Mouse (Mus musculus) lung, embryonic 15.5 days (tissue): Measurements from ENCODE around the gene Ppp1r32. TPM values are rescaled to one million over a fixed set of nuclear protein-coding genes. Genes with fewer than 3 reads are reported as not detected.

ENCODE experiments used
- ATAC-seq: fragments of 200-750 bp; cut with Nextera tagmentation; 2 replicates; pipeline ENCODE4 v1.8.0; 2017; ENCODE audit warnings: moderate number of reproducible peaks, borderline replicate concordance; ENCODE audit not compliant: low FRiP score, low TSS enrichment; ENCODE audit errors: extremely low read depth
- H3K27ac ChIP-seq: fragments of 300-500 bp; sonication (generic); 2 replicates; pipeline ENCODE4 v1.5.1; 2015; ENCODE audit warnings: moderate library complexity, mild to moderate bottlenecking, inconsistent platforms
- H3K27me3 ChIP-seq: fragments of 300-500 bp; sonication (generic); 2 replicates; pipeline ENCODE4 v1.6.1; 2015; ENCODE audit warnings: inconsistent platforms
- H3K36me3 ChIP-seq: fragments of 300-500 bp; sonication (generic); 2 replicates; pipeline ENCODE4 v1.6.1; 2015; ENCODE audit warnings: inconsistent platforms
- H3K4me1 ChIP-seq: fragments of 300-500 bp; sonication (generic); 2 replicates; pipeline ENCODE4 v1.6.1; 2015; ENCODE audit warnings: inconsistent platforms
- H3K4me2 ChIP-seq: fragments of 300-500 bp; sonication (generic); 2 replicates; pipeline ENCODE4 v1.6.1; 2015; ENCODE audit warnings: inconsistent platforms, mild to moderate bottlenecking, moderate library complexity
- H3K4me3 ChIP-seq: fragments of 300-500 bp; sonication (generic); 2 replicates; pipeline ENCODE4 v1.5.1; 2015; ENCODE audit warnings: mild to moderate bottlenecking, inconsistent platforms
- H3K9ac ChIP-seq: fragments of 300-500 bp; sonication (generic); 2 replicates; pipeline ENCODE4 v1.6.1; 2015; ENCODE audit warnings: inconsistent platforms
- H3K9me3 ChIP-seq: fragments of 300-500 bp; sonication (generic); 2 replicates; pipeline ENCODE4 v1.6.1; 2016; ENCODE audit warnings: inconsistent platforms
- WGBS: fragments of 180-500 bp; shearing (Covaris S2); methylation state at CpG from one replicate; pipeline ENCODE4 v1.1.7; 2015; 5-methylcytosine and 5-hydroxymethylcytosine counted together
- polyA plus RNA-seq: library from polyadenylated mRNA; unstranded; fragments of >200 nt; fragmentation: Nextera tagmentation; extraction: Ambion mirVana; gene quantifications from 2 replicates; pipeline ENCODE4 v1.2.1, GENCODE M21; 2015

The Ppp1r32 gene
- polyA plus RNA-seq, 1 experiment from 2014 or later: 0.87 TPM

GRCm38 (mm10) chr19:10497512-10498160 lies 14.9 kb upstream of the Ppp1r32 start:
- no peaks in the 10 kb centered on the region for H3K27me3 ChIP-seq
- H3K9me3 ChIP-seq: no peaks in the 10 kb centered on the region
- no peak for ATAC-seq
- H3K36me3 ChIP-seq: peaks cover 24% of the 10 kb centered on the region
- H3K27ac ChIP-seq: no peak overlapping the region
- no peak overlapping the region for H3K4me2 ChIP-seq
- WGBS: 50% methylated on average over 8 of the region's 8 CpGs
- no peak overlapping the region for H3K9ac ChIP-seq
- H3K4me1 ChIP-seq: no peaks in the 10 kb centered on the region
- H3K4me3 ChIP-seq: no peak overlapping the region

- H3K4me3 ChIP-seq: no peak overlapping the region
- 0 out of 2 replicates have a peak, but pooled peaks cover 3% of the 10 kb centered on the region for H3K4me1 ChIP-seq
- WGBS: 64% methylated on average over 2 of the region's 2 CpGs
- H3K9me3 ChIP-seq: no peaks in the 10 kb centered on the region
- no peaks in the 10 kb centered on the region for H3K27me3 ChIP-seq
- no peak for ATAC-seq
- H3K9ac ChIP-seq: no peak overlapping the region
- peaks cover 20% of the 10 kb centered on the region for H3K36me3 ChIP-seq
- H3K4me2 ChIP-seq: no peak overlapping the region
- H3K27ac ChIP-seq: no peak overlapping the region
Observed at GRCm38 (mm10) chr19:10496976-10497375, 14.2 kb upstream of the Ppp1r32 start.

GRCm38 (mm10) chr19:10495670-10496069 lies 12.9 kb upstream of the Ppp1r32 start:
- Histone ChIP-seq H3K27ac (no peak overlapping the region), H3K9ac (no peak overlapping the region), H3K27me3 (no peaks in the 10 kb centered on the region), H3K9me3 (no peaks in the 10 kb centered on the region), H3K36me3 (0 out of 2 replicates have a peak, but pooled peaks cover 11% of the 10 kb centered on the region), H3K4me1 (0 out of 2 replicates have a peak, but pooled peaks cover 3% of the 10 kb centered on the region), H3K4me3 (no peak overlapping the region), H3K4me2 (no peak overlapping the region)
- ATAC-seq: no peak
- 79% methylated on average over 1 of the region's 1 CpGs for WGBS

GRCm38 (mm10) chr19:10486264-10486738 lies 3.6 kb upstream of the Ppp1r32 start:
- peak; percentile 61; the same call in 1 of the 2 replicates for ATAC-seq
- no peak overlapping the region for H3K4me2 ChIP-seq
- H3K36me3 ChIP-seq: no peaks in the 10 kb centered on the region
- no peaks in the 10 kb centered on the region for H3K9me3 ChIP-seq
- no peak overlapping the region for H3K27ac ChIP-seq
- no peak overlapping the region for H3K4me3 ChIP-seq
- no peaks in the 10 kb centered on the region for H3K27me3 ChIP-seq
- H3K4me1 ChIP-seq: 0 out of 2 replicates have a peak, but pooled peaks cover 5% of the 10 kb centered on the region
- H3K9ac ChIP-seq: no peak overlapping the region
- WGBS: 18% methylated on average over 9 of the region's 9 CpGs

- Histone ChIP-seq H3K9me3 (no peaks in the 10 kb centered on the region), H3K4me2 (no peak overlapping the region), H3K36me3 (no peaks in the 10 kb centered on the region), H3K27ac (no peak overlapping the region), H3K4me1 (0 out of 2 replicates have a peak, but pooled peaks cover 5% of the 10 kb centered on the region), H3K27me3 (no peaks in the 10 kb centered on the region), H3K4me3 (no peak overlapping the region), H3K9ac (no peak overlapping the region)
- WGBS: 41% methylated on average over 4 of the region's 4 CpGs
- ATAC-seq: no peak
Observed at GRCm38 (mm10) chr19:10479541-10479940, 3.2 kb downstream of the Ppp1r32 start.

- Histone ChIP-seq H3K27me3 (no peaks in the 10 kb centered on the region), H3K4me1 (0 out of 2 replicates have a peak, but pooled peaks cover 7% of the 10 kb centered on the region), H3K27ac (no peak overlapping the region), H3K9me3 (no peaks in the 10 kb centered on the region), H3K9ac (no peak overlapping the region), H3K4me2 (no peak overlapping the region), H3K4me3 (no peak overlapping the region), H3K36me3 (no peaks in the 10 kb centered on the region)
- ATAC-seq: no peak
- 19% methylated on average over 6 of the region's 6 CpGs for WGBS
Observed at GRCm38 (mm10) chr19:10473779-10474178, 8.9 kb downstream of the Ppp1r32 start.

GRCm38 (mm10) chr19:10472958-10473357 lies 9.8 kb downstream of the Ppp1r32 start:
- 66% methylated on average over 3 of the region's 3 CpGs for WGBS
- 0 out of 2 replicates have a peak, but pooled peaks cover 7% of the 10 kb centered on the region for H3K4me1 ChIP-seq
- H3K27ac ChIP-seq: no peak overlapping the region
- no peaks in the 10 kb centered on the region for H3K9me3 ChIP-seq
- no peak for ATAC-seq
- no peak overlapping the region for H3K4me2 ChIP-seq
- H3K36me3 ChIP-seq: no peaks in the 10 kb centered on the region
- H3K9ac ChIP-seq: no peak overlapping the region
- H3K27me3 ChIP-seq: no peaks in the 10 kb centered on the region
- H3K4me3 ChIP-seq: no peak overlapping the region

GRCm38 (mm10) chr19:10469171-10469658 lies 13.5 kb downstream of the Ppp1r32 start:
- no peak overlapping the region for H3K4me3 ChIP-seq
- 30% methylated on average over 8 of the region's 8 CpGs for WGBS

GRCm38 (mm10) chr19:10464427-10464826 lies 18.3 kb downstream of the Ppp1r32 start:
- Histone ChIP-seq H3K9me3 (no peaks in the 10 kb centered on the region), H3K4me3 (no peak overlapping the region), H3K36me3 (no peaks in the 10 kb centered on the region), H3K9ac (no peak overlapping the region), H3K4me2 (no peak overlapping the region), H3K27me3 (peaks cover 37% of the 10 kb centered on the region), H3K4me1 (0 out of 2 replicates have a peak, but pooled peaks cover 16% of the 10 kb centered on the region), H3K27ac (no peak overlapping the region)
- ATAC-seq: no peak
- 49% methylated on average over 4 of the region's 4 CpGs for WGBS

More at GRCm38 (mm10) chr19:10469171-10469658, 13.5 kb downstream of the Ppp1r32 start:
- H3K4me1 ChIP-seq: 0 out of 2 replicates have a peak, but pooled peaks cover 7% of the 10 kb centered on the region
- H3K27me3 ChIP-seq: peaks cover 3% of the 10 kb centered on the region; the same call in 1 of the 2 replicates
- H3K9ac ChIP-seq: no peak overlapping the region
- H3K9me3 ChIP-seq: no peaks in the 10 kb centered on the region
- H3K36me3 ChIP-seq: no peaks in the 10 kb centered on the region
- no peak overlapping the region for H3K4me2 ChIP-seq
- no peak overlapping the region for H3K27ac ChIP-seq
- peak; percentile 49; the same call in 1 of the 2 replicates for ATAC-seq

GRCm38 (mm10) chr19:10461584-10461983 lies 21.1 kb downstream of the Ppp1r32 start:
- ATAC-seq: no peak
- H3K27ac ChIP-seq: no peak overlapping the region
- H3K9ac ChIP-seq: no peak overlapping the region
- no peak overlapping the region for H3K4me3 ChIP-seq
- H3K36me3 ChIP-seq: no peaks in the 10 kb centered on the region
- H3K4me2 ChIP-seq: no peak overlapping the region
- peaks cover 32% of the 10 kb centered on the region for H3K4me1 ChIP-seq
- 11% methylated on average over 7 of the region's 7 CpGs for WGBS
- H3K27me3 ChIP-seq: peaks cover 63% of the 10 kb centered on the region
- no peaks in the 10 kb centered on the region for H3K9me3 ChIP-seq

GRCm38 (mm10) chr19:10459907-10460306 lies 22.8 kb downstream of the Ppp1r32 start:
- Histone ChIP-seq H3K36me3 (no peaks in the 10 kb centered on the region), H3K4me3 (no peak overlapping the region), H3K4me2 (no peak overlapping the region), H3K27ac (no peak overlapping the region), H3K4me1 (peaks cover 37% of the 10 kb centered on the region), H3K27me3 (peaks cover 80% of the 10 kb centered on the region), H3K9ac (no peak overlapping the region), H3K9me3 (no peaks in the 10 kb centered on the region)
- WGBS: 55% methylated on average over 11 of the region's 11 CpGs
- no peak for ATAC-seq

GRCm38 (mm10) chr19:10458096-10458495 lies 24.6 kb downstream of the Ppp1r32 start:
- Histone ChIP-seq H3K4me1 (peaks cover 37% of the 10 kb centered on the region), H3K27me3 (peaks cover 84% of the 10 kb centered on the region), H3K9me3 (no peaks in the 10 kb centered on the region), H3K4me2 (peak overlapping the region; percentile 95), H3K27ac (no peak overlapping the region), H3K4me3 (peak overlapping the region; percentile 50), H3K36me3 (no peaks in the 10 kb centered on the region), H3K9ac (no peak overlapping the region)
- WGBS: 10% methylated on average over 8 of the region's 8 CpGs
- ATAC-seq: peak; percentile 16
